Mouse (Mus musculus): ENCODE measurements around the gene Chst2.

Chst2 gene

DNA sequence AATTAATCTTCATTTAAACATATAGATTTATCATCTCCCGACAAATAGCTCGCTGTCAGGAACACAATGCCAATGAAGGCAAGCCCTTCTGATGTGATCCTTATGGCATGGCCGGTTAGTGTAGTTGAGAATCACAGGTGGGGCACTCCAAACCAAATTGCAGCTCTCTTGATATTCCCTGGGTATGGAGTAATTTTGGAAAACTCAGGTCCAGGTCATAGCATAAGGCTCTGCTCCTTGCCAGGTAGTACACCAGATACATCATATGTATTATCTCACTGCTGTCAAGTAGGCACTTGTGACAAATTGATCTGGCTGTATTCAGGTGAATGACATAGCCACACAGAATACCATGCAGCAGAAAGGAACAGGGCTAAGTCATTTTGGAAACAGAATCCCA lies 40.6 kb downstream of the Chst2 start:
- no peak for DNase-seq (ENCODE audit: low spot score)

DNA sequence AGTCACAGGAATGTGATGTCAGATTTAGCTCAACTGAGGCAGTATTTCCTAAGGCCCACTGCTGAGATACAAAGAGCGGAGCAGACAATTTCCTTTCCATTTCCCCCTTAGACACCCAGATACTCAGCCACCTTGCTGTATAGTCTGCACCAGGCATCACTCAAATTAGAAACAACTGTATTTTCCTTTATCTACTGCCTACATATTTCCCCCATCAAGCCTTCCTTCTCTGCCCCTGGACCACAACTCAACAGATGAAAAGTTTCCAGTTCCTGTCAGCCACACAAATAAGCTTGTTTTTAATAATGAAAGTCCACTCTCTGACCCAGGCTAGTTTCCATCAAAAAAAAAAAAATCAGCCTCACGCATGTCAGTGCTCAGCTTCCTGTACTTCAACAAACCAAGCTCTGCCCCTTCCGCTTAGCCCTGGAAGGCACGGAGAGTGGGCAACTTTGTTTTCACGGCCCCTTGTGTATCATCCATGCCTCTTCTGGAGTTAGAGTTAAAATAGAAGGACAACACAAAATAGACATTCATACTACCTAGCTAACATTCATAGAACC lies 52.6 kb downstream of the Chst2 start:
- DNase-seq (ENCODE audit: low spot score), result no peak

DNA sequence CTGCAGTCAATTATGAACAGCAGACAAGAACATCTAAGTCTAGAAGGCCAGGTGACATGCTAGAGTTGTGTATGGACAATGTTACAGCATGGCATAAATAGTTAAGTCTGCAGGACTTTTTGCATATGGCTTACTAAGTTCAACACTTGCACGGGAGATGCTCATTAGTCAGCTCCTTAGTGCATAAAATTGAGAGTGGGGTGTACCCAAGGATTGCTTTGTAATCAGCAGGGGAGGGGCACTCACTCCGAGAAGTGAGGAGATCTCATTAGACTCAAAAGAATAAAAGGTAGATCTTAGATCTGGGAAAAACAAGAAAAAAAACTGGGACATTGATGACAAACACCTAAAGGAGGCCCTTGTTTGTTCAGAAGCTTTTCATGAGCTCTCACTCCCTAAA lies 54.6 kb downstream of the Chst2 start:
- no peak for DNase-seq (ENCODE audit: low spot score)

DNA sequence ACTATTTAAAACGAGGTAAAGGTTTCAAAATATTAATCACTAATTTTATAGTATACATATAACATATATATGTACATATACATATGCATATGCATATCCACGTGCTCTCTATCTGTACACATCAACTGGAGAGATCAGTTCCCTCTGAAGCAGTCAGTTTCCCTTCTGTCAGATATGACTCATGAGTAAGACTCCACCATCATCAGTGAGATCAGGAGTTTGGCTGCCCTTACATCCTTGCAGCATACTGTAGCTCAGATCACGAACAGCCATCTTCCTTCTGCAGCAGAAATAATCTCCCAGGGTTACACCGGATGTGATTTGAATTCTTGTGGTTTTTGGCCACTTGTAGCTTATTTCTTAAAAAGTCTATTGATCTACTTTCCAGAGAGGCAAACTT lies 56.0 kb downstream of the Chst2 start:
- no peak for DNase-seq (ENCODE audit: low spot score)
